ENCODE assay signal across 8 mouse cellular contexts in genomic region chr4:9184451-9185121, GRCm38 (mm10).
DNase-seq lines count a peak whose midpoint lies in the region; ATAC-seq and TF ChIP-seq lines count a peak whose summit lies in the region.

No protein-coding gene starts in this region.

- intact Hi-C loops in left cerebral cortex, postnatal 10 days (cut with DNase I) = no loop called here

- DNase-seq in CH12.LX (ENCODE audit: extremely low read depth) = no peak
- DNase-seq in WW6 (ENCODE audit: low read depth, low spot score) = peak; percentile 13
- peak; percentile 47 for DNase-seq in embryonic facial prominence, embryonic 14.5 days (ENCODE audit: low spot score)
- peak; percentile 63 for DNase-seq in hindbrain, embryonic 11.5 days (ENCODE audit: low spot score)
- DNase-seq in retina, postnatal 1 day = peak; percentile 83
- DNase-seq in left cerebral cortex, adult 9 months (ENCODE audit: low spot score in 2 of 2) = no peak
- no peak for DNase-seq in left cerebral cortex, postnatal 10 days (ENCODE audit: extremely low spot score in 1 of 2, low spot score in 2 of 2)

- 1% methylated on average over 12 of the region's 12 CpGs for WGBS in embryonic facial prominence, embryonic 14.5 days
- WGBS in hindbrain, embryonic 11.5 days = under 1% methylated on average over 12 of the region's 12 CpGs
- WGBS in lung, embryonic 15.5 days = under 1% methylated on average over 12 of the region's 12 CpGs

- no peak overlapping the region for H3K4me3 ChIP-seq in CH12.LX (replicated peaks in 1 of 3; ENCODE audit: low read depth in 2 of 3, low read length in 2 of 3, poor library complexity in 1 of 3)
- peak overlapping the region; percentile 17 for H3K4me3 ChIP-seq in embryonic facial prominence, embryonic 14.5 days (ENCODE audit: low read depth, low read length)
- H3K4me3 ChIP-seq in hindbrain, embryonic 11.5 days (ENCODE audit: low read depth, low read length) = no peak overlapping the region
- peak overlapping the region; percentile 6 for H3K4me3 ChIP-seq in lung, embryonic 15.5 days

- no peak for TF ChIP-seq CTCF in CH12.LX (conservative IDR thresholded peaks at IDR 0.05 in 1 of 2, IDR thresholded peaks at IDR 0.05 in 1 of 2; ENCODE audit: low read depth in 2 of 2, low read length in 2 of 2)

- no peaks in the 10 kb centered on the region for H3K9me3 ChIP-seq in CH12.LX (replicated peaks; ENCODE audit: low read length)
- H3K9me3 ChIP-seq in embryonic facial prominence, embryonic 14.5 days (ENCODE audit: control insufficient read depth, low read length) = no peaks in the 10 kb centered on the region
- H3K9me3 ChIP-seq in hindbrain, embryonic 11.5 days (ENCODE audit: control insufficient read depth, low read length) = no peaks in the 10 kb centered on the region
- no peaks in the 10 kb centered on the region for H3K9me3 ChIP-seq in lung, embryonic 15.5 days

- ATAC-seq in embryonic facial prominence, embryonic 14.5 days (ENCODE audit: low read depth) = peak; percentile 63
- ATAC-seq in hindbrain, embryonic 11.5 days (ENCODE audit: low FRiP score) = peak; percentile 94
- peak; percentile 80 for ATAC-seq in lung, embryonic 15.5 days (ENCODE audit: borderline replicate concordance, extremely low read depth, low FRiP score, low TSS enrichment)

- no peak for TF ChIP-seq RAD21 in CH12.LX (IDR thresholded peaks at IDR 0.05; ENCODE audit: low read depth, low read length)

- H3K27ac ChIP-seq in CH12.LX (ENCODE audit: insufficient read depth, low read depth) = no peak overlapping the region
- H3K27ac ChIP-seq in embryonic facial prominence, embryonic 14.5 days (replicated peaks; ENCODE audit: low read depth, low read length) = no peak overlapping the region
- peak overlapping the region; percentile 75 for H3K27ac ChIP-seq in hindbrain, embryonic 11.5 days (ENCODE audit: low read depth, low read length)
- H3K27ac ChIP-seq in lung, embryonic 15.5 days = 0 out of 2 replicates have a peak overlapping the region, but pooled peaks have one; percentile 39

- H3K4me1 ChIP-seq in CH12.LX (ENCODE audit: control insufficient read depth in 1 of 2, insufficient read depth in 2 of 2) = no peaks in the 10 kb centered on the region
- peaks cover 11% of the 10 kb centered on the region for H3K4me1 ChIP-seq in embryonic facial prominence, embryonic 14.5 days (ENCODE audit: control insufficient read depth, insufficient read depth, low read length)
- 0 out of 2 replicates have a peak, but pooled peaks cover 2% of the 10 kb centered on the region for H3K4me1 ChIP-seq in hindbrain, embryonic 11.5 days (replicated peaks; ENCODE audit: control insufficient read depth, insufficient read depth, low read length)
- peaks cover 17% of the 10 kb centered on the region for H3K4me1 ChIP-seq in lung, embryonic 15.5 days

- H3K36me3 ChIP-seq in CH12.LX (replicated peaks in 1 of 2; ENCODE audit: control insufficient read depth in 1 of 2, insufficient read depth in 1 of 2, low read length in 1 of 2) = no peaks in the 10 kb centered on the region
- no peaks in the 10 kb centered on the region for H3K36me3 ChIP-seq in embryonic facial prominence, embryonic 14.5 days (ENCODE audit: control insufficient read depth, insufficient read depth, low read length)
- H3K36me3 ChIP-seq in hindbrain, embryonic 11.5 days (ENCODE audit: control insufficient read depth, insufficient read depth, low read length) = no peaks in the 10 kb centered on the region
- no peaks in the 10 kb centered on the region for H3K36me3 ChIP-seq in lung, embryonic 15.5 days

- no peak overlapping the region for H3K9ac ChIP-seq in CH12.LX (ENCODE audit: insufficient read depth, low read depth)
- no peak overlapping the region for H3K9ac ChIP-seq in embryonic facial prominence, embryonic 14.5 days (ENCODE audit: low read depth, low read length)
- H3K9ac ChIP-seq in hindbrain, embryonic 11.5 days (ENCODE audit: low read depth, low read length) = no peak overlapping the region
- no peak overlapping the region for H3K9ac ChIP-seq in lung, embryonic 15.5 days

- no peak for TF ChIP-seq POLR2A in CH12.LX (IDR thresholded peaks at IDR 0.05; ENCODE audit: low read depth, low read length)

- no peaks in the 10 kb centered on the region for H3K79me2 ChIP-seq in CH12.LX (replicated peaks; ENCODE audit: control insufficient read depth, extremely low read depth, insufficient read depth, poor library complexity, severe bottlenecking)

- peak overlapping the region; percentile 37 for H3K4me2 ChIP-seq in CH12.LX (ENCODE audit: insufficient read depth, low read depth, poor library complexity, severe bottlenecking)
- H3K4me2 ChIP-seq in embryonic facial prominence, embryonic 14.5 days (ENCODE audit: low read depth, low read length) = peak overlapping the region; percentile 53
- peak overlapping the region; percentile 1; the same call in 1 of the 2 replicates for H3K4me2 ChIP-seq in hindbrain, embryonic 11.5 days (replicated peaks; ENCODE audit: low read depth, low read length)
- peak overlapping the region; percentile 46 for H3K4me2 ChIP-seq in lung, embryonic 15.5 days

- in situ Hi-C loops in CH12.LX (cut with MboI; ENCODE audit: low pct_ligation_motif_present, low pct_unique_long_range_greater_than_20kb, low sequenced_read_pairs) = no loop called here

- dilution Hi-C loops in CH12.LX (cut with MboI; ENCODE audit: extremely low pct_ligation_motif_present, extremely low pct_unique_long_range_greater_than_20kb, low sequenced_read_pairs) = no loop called here

- H3K27me3 ChIP-seq in CH12.LX (replicated peaks) = no peaks in the 10 kb centered on the region
- H3K27me3 ChIP-seq in embryonic facial prominence, embryonic 14.5 days (replicated peaks; ENCODE audit: control insufficient read depth, insufficient read depth, low read length) = no peaks in the 10 kb centered on the region
- H3K27me3 ChIP-seq in hindbrain, embryonic 11.5 days (ENCODE audit: control insufficient read depth, insufficient read depth, low read length) = no peaks in the 10 kb centered on the region
- no peaks in the 10 kb centered on the region for H3K27me3 ChIP-seq in lung, embryonic 15.5 days

- TF ChIP-seq EP300 in CH12.LX (IDR thresholded peaks at IDR 0.05; ENCODE audit: low read length) = no peak

TF ChIP-seq in CH12.LX, 34 proteins besides CTCF, POLR2A, EP300 and RAD21:
- no peak for TF ChIP-seq ZKSCAN1 (IDR thresholded peaks at IDR 0.05; ENCODE audit: borderline replicate concordance, low read depth, low read length)
- no peak for TF ChIP-seq UBTF (IDR thresholded peaks at IDR 0.05; ENCODE audit: low read depth, low read length)
- no peak for TF ChIP-seq PAX5 (IDR thresholded peaks at IDR 0.05; ENCODE audit: low read length)
- TF ChIP-seq KAT2A (IDR thresholded peaks at IDR 0.05; ENCODE audit: insufficient replicate concordance, low read length) = no peak
- no peak for TF ChIP-seq ELF1 (IDR thresholded peaks at IDR 0.05; ENCODE audit: low read depth, low read length)
- no peak for TF ChIP-seq TCF12 (IDR thresholded peaks at IDR 0.05; ENCODE audit: low read depth, low read length)
- TF ChIP-seq CHD2 (IDR thresholded peaks at IDR 0.05; ENCODE audit: low read length) = no peak
- TF ChIP-seq MAZ (IDR thresholded peaks at IDR 0.05; ENCODE audit: low read depth, low read length) = no peak
- TF ChIP-seq CHD1 (IDR thresholded peaks at IDR 0.05; ENCODE audit: low read depth, low read length) = no peak
- no peak for TF ChIP-seq MAFK (IDR thresholded peaks at IDR 0.05; ENCODE audit: insufficient replicate concordance, low read length)
- TF ChIP-seq POLR2AphosphoS2 (IDR thresholded peaks at IDR 0.05; ENCODE audit: low read depth, low read length) = no peak
- TF ChIP-seq NRF1 (IDR thresholded peaks at IDR 0.05; ENCODE audit: low read depth, low read length) = no peak
- TF ChIP-seq SIN3A (IDR thresholded peaks at IDR 0.05; ENCODE audit: low read length) = no peak
- TF ChIP-seq ZMIZ1 (IDR thresholded peaks at IDR 0.05; ENCODE audit: low read depth, low read length) = no peak
- TF ChIP-seq E2F4 (IDR thresholded peaks at IDR 0.05; ENCODE audit: insufficient replicate concordance, low read depth, low read length) = no peak
- no peak for TF ChIP-seq SMC3 (IDR thresholded peaks at IDR 0.05; ENCODE audit: low read depth, low read length)
- TF ChIP-seq JUND (conservative IDR thresholded peaks at IDR 0.05; ENCODE audit: low read depth, low read length) = no peak

Comparison
In these comparisons a context has a peak if more than half of its experiments do, and no peak if none do; other contexts are left out.
1. DNase-seq: peak in WW6 (single experiment), embryonic facial prominence, embryonic 14.5 days (single experiment), hindbrain, embryonic 11.5 days (single experiment) and retina, postnatal 1 day (single experiment); none in CH12.LX (single experiment), left cerebral cortex, adult 9 months (0 of 2) and left cerebral cortex, postnatal 10 days (0 of 2).
2. H3K27ac ChIP-seq: peak in hindbrain, embryonic 11.5 days (single experiment) and lung, embryonic 15.5 days (single experiment); none in CH12.LX (single experiment) and embryonic facial prominence, embryonic 14.5 days (single experiment).
3. H3K4me2 ChIP-seq: peak in every context shown above with its lines; median percentile 53 in embryonic facial prominence, embryonic 14.5 days; 46 in lung, embryonic 15.5 days; 37 in CH12.LX; 1 in hindbrain, embryonic 11.5 days.
4. H3K4me3 ChIP-seq: peak in embryonic facial prominence, embryonic 14.5 days (single experiment) and lung, embryonic 15.5 days (single experiment); none in CH12.LX (0 of 3) and hindbrain, embryonic 11.5 days (single experiment).
5. Peak in every context shown above with its lines, with median percentiles within 50 percentile points of each other: ATAC-seq.